Mouse (Mus musculus): Measurements from ENCODE around the gene Jmjd4.

GRCm38 (mm10) chr11:59450230-59450771, 456 bp downstream of the Jmjd4 start:
- TF ChIP-seq CTCF (IDR thresholded peaks at IDR 0.05; ENCODE audit: low read depth) (peak; percentile 56), EP300 (optimal IDR thresholded peaks at IDR 0.05) (no peak)
